Mouse (Mus musculus) R1 (cell line): ENCODE measurements at regions not wholly inside any gene's neighbourhood (a gene's known extent, or its start where the extent isn't known, plus 50 kb on each side); places are given as distances from the start of the nearest gene placed in this dataset.

Source experiments
- DNase-seq: peaks from one replicate; pipeline ENCODE4 v3.0.0-alpha.2; 2018; ENCODE audit warnings: low read depth, low spot score

GRCm38 (mm10) chr11:24340677-24341076 lies 262.8 kb downstream of the Bcl11a start:
- no peak for DNase-seq

DNA sequence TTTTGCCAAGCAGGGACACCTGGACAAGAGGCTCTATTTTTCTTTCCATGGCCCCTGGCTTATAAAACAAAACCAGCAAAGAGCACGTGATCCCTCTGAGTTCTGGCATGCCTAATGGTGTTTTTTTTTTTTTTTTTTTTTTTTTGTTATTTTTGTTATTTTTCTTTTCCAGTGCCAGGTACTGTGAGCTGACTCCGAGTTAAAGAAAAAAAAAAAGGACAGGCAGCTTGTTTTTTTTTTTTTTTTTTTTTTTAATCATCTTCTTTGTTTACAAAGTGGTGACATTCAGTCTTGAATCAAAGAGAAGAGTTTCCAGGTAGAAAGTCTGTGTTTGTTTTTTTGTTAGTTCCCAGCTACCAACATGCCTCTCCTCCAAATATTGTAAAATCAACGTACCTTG lies 263.8 kb downstream of the Bcl11a start:
- no peak for DNase-seq

GRCm38 (mm10) chr11:24342176-24342575 lies 264.3 kb downstream of the Bcl11a start:
- no peak for DNase-seq

GRCm38 (mm10) chr11:24342732-24343131 lies 264.9 kb downstream of the Bcl11a start:
- DNase-seq, result no peak

DNA sequence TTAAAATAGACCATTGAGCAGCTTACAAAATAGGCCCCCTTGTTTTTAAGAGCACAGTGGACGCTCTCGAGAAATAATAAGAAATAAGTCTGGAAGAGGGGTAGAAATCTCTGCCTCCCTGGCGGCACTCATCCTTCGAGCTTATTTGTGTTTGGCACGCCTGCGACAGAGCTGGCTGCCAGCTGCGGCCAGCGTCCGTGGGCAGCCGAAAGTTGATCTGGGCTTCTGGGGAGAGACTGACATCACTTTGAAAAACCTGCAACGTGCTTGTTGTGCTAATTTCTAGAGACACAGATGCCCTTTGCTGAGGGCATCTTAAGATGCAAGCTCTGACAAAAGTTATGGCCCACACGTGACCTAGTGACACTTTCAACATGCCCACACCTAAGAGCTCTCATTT lies 269.4 kb downstream of the Bcl11a start:
- DNase-seq, result no peak

DNA sequence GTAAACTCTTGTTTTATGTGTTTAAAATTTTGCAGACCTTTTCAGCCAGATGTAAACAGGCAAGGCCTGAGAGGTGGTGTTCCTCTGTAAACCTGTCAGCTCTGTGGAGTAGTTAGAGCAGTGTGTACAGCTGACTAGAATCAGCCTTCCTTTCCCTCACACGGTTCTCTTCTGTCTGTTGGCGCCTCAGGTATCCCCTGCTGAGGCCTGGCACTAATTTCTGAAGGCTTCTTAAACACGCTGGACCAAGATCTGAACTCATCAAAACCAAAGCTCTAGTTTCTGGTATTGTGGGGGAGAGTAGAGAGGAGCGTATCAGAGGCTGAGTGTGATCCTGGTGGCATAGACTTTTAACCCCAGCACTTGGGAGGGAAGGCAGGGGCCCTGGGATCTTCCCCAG lies 270.9 kb downstream of the Bcl11a start:
- no peak for DNase-seq

- peak; percentile 11 for DNase-seq
Measured at GRCm38 (mm10) chr11:24349967-24350643, 272.2 kb downstream of the Bcl11a start.

DNA sequence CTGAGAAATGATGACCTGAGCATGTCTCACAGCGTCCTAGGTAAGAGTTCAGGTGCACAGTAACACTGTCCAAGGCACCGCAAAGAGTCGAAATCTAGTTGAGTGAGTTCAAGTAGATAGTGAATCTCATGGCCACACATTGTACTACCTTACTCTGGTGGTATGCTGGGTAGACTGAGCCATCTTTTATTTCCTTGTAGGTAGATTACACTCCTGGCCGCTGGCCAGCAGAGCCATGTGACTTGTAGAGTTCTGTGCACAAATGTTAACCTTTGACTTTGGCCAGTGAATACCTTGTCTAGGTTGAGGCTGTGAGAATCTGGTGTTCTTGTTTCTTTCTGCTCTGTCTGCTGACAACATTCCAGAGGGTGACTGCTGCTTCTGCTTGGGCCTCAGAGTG lies 273.0 kb downstream of the Bcl11a start:
- DNase-seq, result no peak

GRCm38 (mm10) chr11:24352071-24352470 lies 274.2 kb downstream of the Bcl11a start:
- DNase-seq, result no peak

GRCm38 (mm10) chr11:24353056-24353455 lies 275.2 kb downstream of the Bcl11a start:
- DNase-seq, result no peak

GRCm38 (mm10) chr11:24357388-24357787 lies 279.5 kb downstream of the Bcl11a start:
- DNase-seq, result no peak

GRCm38 (mm10) chr11:24359086-24359485 lies 281.2 kb downstream of the Bcl11a start:
- DNase-seq, result no peak

GRCm38 (mm10) chr11:24361998-24362687 lies 284.3 kb downstream of the Bcl11a start:
- no peak for DNase-seq

- DNase-seq, result no peak
Measured at GRCm38 (mm10) chr11:24362688-24363035, 284.8 kb downstream of the Bcl11a start.

DNA sequence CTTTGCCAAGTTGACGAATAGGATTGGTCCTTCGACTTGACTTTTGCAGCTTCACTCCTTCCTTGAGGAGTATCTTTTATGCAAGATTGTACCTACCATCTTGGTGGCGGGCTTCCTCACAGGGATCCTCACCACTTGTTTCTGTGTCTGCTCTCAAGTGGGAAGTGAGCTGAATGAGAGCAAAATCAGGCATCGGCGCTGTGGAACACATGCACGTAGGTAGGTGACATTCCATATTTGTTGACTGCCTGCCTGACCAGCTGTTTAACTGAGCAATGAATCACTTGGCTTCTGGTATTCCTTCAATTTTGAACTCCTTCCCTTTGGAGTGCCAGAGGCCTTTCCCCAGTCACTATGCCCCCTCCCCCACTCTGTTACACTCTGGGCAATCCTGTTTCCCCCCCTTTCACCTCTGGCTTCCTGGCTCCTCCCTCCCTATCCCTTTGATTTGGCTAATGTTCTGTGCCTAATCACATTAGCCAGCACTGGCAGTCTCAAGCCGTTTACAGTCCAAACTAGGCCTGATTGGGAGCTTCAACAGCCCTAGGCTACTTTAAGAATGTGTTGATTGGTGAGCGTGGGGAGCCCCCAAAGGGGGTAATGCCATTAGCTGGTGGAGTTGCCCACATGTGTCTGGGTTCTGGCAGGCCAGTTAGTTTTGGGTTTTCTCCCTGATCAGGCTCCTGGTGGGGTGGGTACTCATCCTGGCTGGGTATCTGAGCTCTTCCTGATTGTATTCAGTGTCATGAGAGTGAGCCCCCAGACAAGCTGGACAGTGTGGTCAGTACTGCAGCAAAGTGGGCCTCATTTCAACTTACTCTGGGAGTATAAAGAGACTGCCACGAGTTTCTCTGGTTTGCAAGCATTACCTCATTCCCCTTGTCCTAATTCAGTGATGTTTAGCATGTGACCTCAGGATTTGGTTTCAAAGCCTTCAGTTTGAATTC lies 285.8 kb downstream of the Bcl11a start:
- no peak for DNase-seq

DNA sequence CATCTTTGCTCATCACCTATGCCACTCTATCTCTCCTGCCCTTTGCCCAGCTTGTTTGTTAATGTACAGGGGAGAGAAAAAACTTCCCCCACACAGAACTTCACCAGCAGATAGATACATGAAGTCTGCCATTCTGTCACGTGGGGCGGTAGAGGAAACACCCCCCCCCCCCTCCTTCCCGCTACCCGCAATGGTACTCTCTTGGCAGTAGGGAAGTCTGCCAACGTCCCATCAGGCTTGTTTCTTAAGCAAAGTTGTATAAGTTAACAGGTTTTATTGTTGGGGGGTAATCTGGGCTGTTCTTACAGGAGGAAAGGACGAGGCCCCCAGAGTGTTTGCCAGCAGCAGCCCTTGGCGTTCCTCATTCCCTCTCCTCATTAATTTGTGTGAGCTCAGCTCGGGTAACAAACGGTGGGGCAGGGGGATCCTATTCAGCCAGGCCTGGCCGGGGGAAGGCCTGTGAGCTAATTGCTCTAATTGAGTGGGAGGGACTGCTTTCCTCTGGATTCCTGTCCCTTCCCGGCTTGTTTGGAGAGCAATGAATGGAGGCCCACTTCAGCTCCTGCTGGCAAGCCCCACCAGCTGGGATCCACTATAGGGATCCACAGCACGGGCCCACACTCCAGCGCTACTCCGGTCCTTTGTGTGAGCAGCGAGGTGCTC lies 292.5 kb downstream of the Bcl11a start:
- DNase-seq, result peak; percentile 3

GRCm38 (mm10) chr11:24370861-24371686 lies 293.2 kb downstream of the Bcl11a start:
- no peak for DNase-seq

- no peak for DNase-seq
Measured at GRCm38 (mm10) chr11:24371687-24371950, 293.8 kb downstream of the Bcl11a start.

GRCm38 (mm10) chr11:24371963-24372362 lies 294.1 kb downstream of the Bcl11a start:
- DNase-seq, result no peak

GRCm38 (mm10) chr11:24372616-24373015 lies 294.8 kb downstream of the Bcl11a start:
- no peak for DNase-seq

GRCm38 (mm10) chr11:24373301-24373700 lies 295.4 kb downstream of the Bcl11a start:
- no peak for DNase-seq
